Mouse (Mus musculus): ENCODE data around the gene Ncam1. TPM values are rescaled to one million over a fixed set of nuclear protein-coding genes. Genes with fewer than 3 reads are reported as not detected.

Gene Ncam1
- total and polyA plus RNA-seq, 3 experiments: 0.08 TPM; not detected in 2

- Histone ChIP-seq H3K9ac (ENCODE audit: insufficient read depth, low read depth) (peak overlapping the region; percentile 30), H3K27me3 (replicated peaks) (peaks cover 2% of the 10 kb centered on the region), H3K4me3 (replicated peaks in 1 of 3; ENCODE audit: low read depth in 2 of 3, low read length in 2 of 3, poor library complexity in 1 of 3) (peak overlapping the region; percentile 12 to 42 (median 29)), H3K27ac (ENCODE audit: insufficient read depth, low read depth) (peak overlapping the region; percentile 90), H3K4me1 (ENCODE audit: control insufficient read depth in 1 of 2, insufficient read depth in 2 of 2) (peaks cover 21 to 53% of the 10 kb centered on the region in 2 experiments), H3K36me3 (replicated peaks in 1 of 2; ENCODE audit: control insufficient read depth in 1 of 2, insufficient read depth in 1 of 2, low read length in 1 of 2) (no peaks in the 10 kb centered on the region), H3K4me2 (ENCODE audit: insufficient read depth, low read depth, poor library complexity, severe bottlenecking) (peak overlapping the region; percentile 97), H3K79me2 (replicated peaks; ENCODE audit: control insufficient read depth, extremely low read depth, insufficient read depth, poor library complexity, severe bottlenecking) (no peaks in the 10 kb centered on the region), H3K9me3 (replicated peaks; ENCODE audit: low read length) (no peaks in the 10 kb centered on the region)
- peak; percentile 77 for DNase-seq (ENCODE audit: extremely low read depth)
- TF ChIP-seq MXI1 (IDR thresholded peaks at IDR 0.05; ENCODE audit: low read depth, low read length) (no peak), NELFE (IDR thresholded peaks at IDR 0.05; ENCODE audit: low read depth, low read length) (no peak), SIN3A (IDR thresholded peaks at IDR 0.05; ENCODE audit: low read length) (no peak), TCF12 (IDR thresholded peaks at IDR 0.05; ENCODE audit: low read depth, low read length) (peak; percentile 27; the same call in 1 of the 2 replicates), ETS1 (conservative IDR thresholded peaks at IDR 0.05; ENCODE audit: low read depth, low read length) (peak; percentile 36), CHD2 (IDR thresholded peaks at IDR 0.05; ENCODE audit: low read length) (peak; percentile 72), CHD1 (IDR thresholded peaks at IDR 0.05; ENCODE audit: low read depth, low read length) (0 out of 2 replicates have a peak, but pooled peaks have one; percentile 84), MYC (IDR thresholded peaks at IDR 0.05; ENCODE audit: low read depth, low read length) (0 out of 2 replicates have a peak, but pooled peaks have one; percentile 4), RAD21 (IDR thresholded peaks at IDR 0.05; ENCODE audit: low read depth, low read length) (no peak), MEF2A (IDR thresholded peaks at IDR 0.05; ENCODE audit: borderline replicate concordance, low read depth, low read length) (peak; percentile 56; the same call in 1 of the 2 replicates), IRF4 (IDR thresholded peaks at IDR 0.05; ENCODE audit: low read depth, low read length) (peak; percentile 88), EP300 (IDR thresholded peaks at IDR 0.05; ENCODE audit: low read length) (peak; percentile 87), ZKSCAN1 (IDR thresholded peaks at IDR 0.05; ENCODE audit: borderline replicate concordance, low read depth, low read length) (no peak), BHLHE40 (IDR thresholded peaks at IDR 0.05; ENCODE audit: low read depth, low read length) (peak; percentile 79), USF1 (IDR thresholded peaks at IDR 0.05; ENCODE audit: low read depth, low read length) (no peak)
- in situ Hi-C loops (cut with MboI; ENCODE audit: low pct_ligation_motif_present, low pct_unique_long_range_greater_than_20kb, low sequenced_read_pairs): loop anchor here (25.0 kb wide), 1 partner anchor 1006 kb away; the partner anchor contains the start of gene Pts
- dilution Hi-C loops (cut with MboI; ENCODE audit: extremely low pct_ligation_motif_present, extremely low pct_unique_long_range_greater_than_20kb, low sequenced_read_pairs): no loop called here
Measured at GRCm38 (mm10) chr9:49531257-49531656, 267.5 kb downstream of the Ncam1 start.

- dilution Hi-C loops (cut with MboI; ENCODE audit: extremely low pct_ligation_motif_present, extremely low pct_unique_long_range_greater_than_20kb, low sequenced_read_pairs): no loop called here
- DNase-seq (ENCODE audit: extremely low read depth): peak; percentile 94
Measured at GRCm38 (mm10) chr9:49530739-49531138, 268.0 kb downstream of the Ncam1 start.

More at GRCm38 (mm10) chr9:49530739-49531138, 268.0 kb downstream of the Ncam1 start:
- Histone ChIP-seq H3K9ac (ENCODE audit: insufficient read depth, low read depth) (peak overlapping the region; percentile 74; the same call in 1 of the 2 replicates), H3K27me3 (replicated peaks) (peaks cover 3% of the 10 kb centered on the region), H3K36me3 (replicated peaks in 1 of 2; ENCODE audit: control insufficient read depth in 1 of 2, insufficient read depth in 1 of 2, low read length in 1 of 2) (no peaks in the 10 kb centered on the region), H3K27ac (ENCODE audit: insufficient read depth, low read depth) (peak overlapping the region; percentile 90), H3K4me2 (ENCODE audit: insufficient read depth, low read depth, poor library complexity, severe bottlenecking) (peak overlapping the region; percentile 97; the same call in 1 of the 2 replicates), H3K4me3 (replicated peaks in 1 of 3; ENCODE audit: low read depth in 2 of 3, low read length in 2 of 3, poor library complexity in 1 of 3) (peak overlapping the region in 2 of 3 experiments; percentile 29 to 42), H3K9me3 (replicated peaks; ENCODE audit: low read length) (no peaks in the 10 kb centered on the region), H3K79me2 (replicated peaks; ENCODE audit: control insufficient read depth, extremely low read depth, insufficient read depth, poor library complexity, severe bottlenecking) (no peaks in the 10 kb centered on the region), H3K4me1 (ENCODE audit: control insufficient read depth in 1 of 2, insufficient read depth in 2 of 2) (peaks cover 21 to 53% of the 10 kb centered on the region in 2 experiments)
- TF ChIP-seq POLR2A (IDR thresholded peaks at IDR 0.05; ENCODE audit: low read depth, low read length) (peak; percentile 60), EP300 (IDR thresholded peaks at IDR 0.05; ENCODE audit: low read length) (peak; percentile 58), ELF1 (IDR thresholded peaks at IDR 0.05; ENCODE audit: low read depth, low read length) (peak; percentile 79), HCFC1 (IDR thresholded peaks at IDR 0.05; ENCODE audit: low read depth, low read length) (peak; percentile 34; the same call in 1 of the 2 replicates), ZC3H11A (IDR thresholded peaks at IDR 0.05; ENCODE audit: low read depth, low read length) (no peak), USF2 (conservative IDR thresholded peaks at IDR 0.05; ENCODE audit: low read depth, low read length) (no peak), PAX5 (IDR thresholded peaks at IDR 0.05; ENCODE audit: low read length) (no peak), ZKSCAN1 (IDR thresholded peaks at IDR 0.05; ENCODE audit: borderline replicate concordance, low read depth, low read length) (no peak), BHLHE40 (IDR thresholded peaks at IDR 0.05; ENCODE audit: low read depth, low read length) (peak; percentile 71), ETS1 (conservative IDR thresholded peaks at IDR 0.05; ENCODE audit: low read depth, low read length) (peak; percentile 78), IRF4 (IDR thresholded peaks at IDR 0.05; ENCODE audit: low read depth, low read length) (peak; percentile 96), JUN (IDR thresholded peaks at IDR 0.05; ENCODE audit: insufficient read depth, low read depth, low read length) (peak; percentile 90), ZMIZ1 (IDR thresholded peaks at IDR 0.05; ENCODE audit: low read depth, low read length) (peak; percentile 42), TBP (conservative IDR thresholded peaks at IDR 0.05; ENCODE audit: low read depth, low read length) (peak; percentile 64), POLR2AphosphoS2 (IDR thresholded peaks at IDR 0.05; ENCODE audit: low read depth, low read length) (no peak), JUND (conservative IDR thresholded peaks at IDR 0.05; ENCODE audit: low read depth, low read length) (peak; percentile 92), NRF1 (IDR thresholded peaks at IDR 0.05; ENCODE audit: low read depth, low read length) (peak; percentile 79), NELFE (IDR thresholded peaks at IDR 0.05; ENCODE audit: low read depth, low read length) (0 out of 2 replicates have a peak, but pooled peaks have one; percentile 32), E2F4 (IDR thresholded peaks at IDR 0.05; ENCODE audit: insufficient replicate concordance, low read depth, low read length) (no peak), SMC3 (IDR thresholded peaks at IDR 0.05; ENCODE audit: low read depth, low read length) (no peak), TCF12 (IDR thresholded peaks at IDR 0.05; ENCODE audit: low read depth, low read length) (0 out of 2 replicates have a peak, but pooled peaks have one; percentile 31)
- in situ Hi-C loops (cut with MboI; ENCODE audit: low pct_ligation_motif_present, low pct_unique_long_range_greater_than_20kb, low sequenced_read_pairs): loop anchor here (25.0 kb wide), 1 partner anchor 1007 kb away; the partner anchor contains the start of gene Pts
